Mouse (Mus musculus): ENCODE measurements around the gene Nhlh2.
A peak's percentile ranks its signal among the peaks of the same experiment; 100 is the strongest.

Gene Nhlh2

DNA sequence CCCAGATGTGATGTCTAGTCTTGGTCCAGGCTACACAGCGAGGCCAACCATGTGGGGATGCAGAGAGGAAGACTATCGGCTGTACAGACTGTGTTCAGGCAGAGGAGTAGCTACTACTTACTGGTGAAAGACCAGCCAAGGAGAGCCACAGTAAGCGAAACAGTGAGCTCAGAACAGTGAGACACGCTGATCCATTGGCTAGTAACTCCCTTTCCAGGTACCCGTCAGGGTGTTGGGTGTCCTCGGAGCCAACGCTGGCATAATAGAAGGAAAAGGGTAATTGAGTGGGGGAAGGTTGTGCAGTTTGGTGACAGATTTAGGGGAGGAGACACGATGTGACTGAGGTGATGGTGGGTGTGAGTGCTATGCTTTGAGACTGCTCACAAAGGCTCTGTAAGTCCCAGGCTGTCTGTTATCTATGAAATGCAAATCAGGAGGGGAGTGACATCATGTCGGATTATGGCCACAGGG, 15.1 kb downstream of the Nhlh2 start:
- no peak for DNase-seq (ENCODE audit: low spot score)

DNA sequence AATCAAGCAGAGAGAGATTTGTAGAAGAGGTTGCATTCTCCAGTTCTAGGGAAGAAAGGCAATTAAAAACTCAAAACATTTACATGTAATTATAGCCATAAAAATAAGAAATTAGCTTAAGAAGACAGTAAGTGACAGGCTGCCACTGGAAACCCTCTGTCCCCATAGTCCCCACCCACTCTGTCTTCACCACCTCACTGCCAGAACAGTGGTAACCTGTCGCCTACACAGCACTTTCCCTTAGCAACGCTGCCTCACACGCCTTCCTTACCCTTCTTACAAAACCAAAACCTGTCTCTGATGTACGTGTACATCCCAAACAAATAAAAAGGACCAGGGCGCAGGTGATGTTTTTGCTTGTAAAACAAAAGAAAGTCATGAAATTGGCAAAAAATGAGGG, 15.8 kb downstream of the Nhlh2 start:
- no peak for DNase-seq (ENCODE audit: low spot score)

DNA sequence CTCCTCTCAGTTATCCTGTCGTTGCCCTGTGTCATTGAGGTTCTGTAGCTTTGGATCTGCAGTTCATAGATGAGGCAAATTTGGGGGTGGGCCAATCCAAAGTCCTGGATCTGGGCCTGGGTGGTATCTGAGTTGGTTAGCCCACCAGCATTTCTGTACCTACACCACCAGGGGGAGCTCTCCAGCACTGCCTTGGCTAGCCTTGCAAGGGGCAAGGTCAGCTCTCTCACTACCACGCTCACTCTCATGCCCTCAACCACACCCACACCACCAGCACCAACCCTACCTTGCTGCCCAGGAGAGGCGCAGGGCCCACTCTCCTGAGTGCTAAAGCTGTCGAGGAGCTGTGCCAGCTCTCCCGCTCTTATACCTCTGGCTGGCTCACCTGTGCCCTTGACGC, 18.0 kb downstream of the Nhlh2 start:
- no peak for DNase-seq (ENCODE audit: low spot score)

DNA sequence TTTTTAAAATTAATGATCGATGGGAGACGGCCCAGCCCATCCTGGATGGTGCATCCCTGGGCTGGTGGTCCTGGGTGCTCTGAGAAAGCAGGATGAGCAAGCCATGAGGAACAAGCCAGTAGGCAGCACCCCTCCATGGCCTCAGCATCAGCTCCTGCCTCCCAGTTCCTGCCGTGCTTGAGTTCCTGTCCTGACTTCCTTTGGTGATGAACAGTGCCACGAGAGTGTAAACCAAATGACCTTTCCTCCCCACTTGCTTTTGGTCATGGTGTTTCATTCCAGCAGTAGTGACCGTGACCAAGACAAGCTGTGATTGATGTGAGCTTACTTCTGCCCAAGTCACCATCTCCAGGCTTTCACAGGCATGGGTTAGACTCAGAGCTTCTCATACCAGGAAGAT, 27.9 kb downstream of the Nhlh2 start:
- no peak for DNase-seq (ENCODE audit: low spot score)

DNA sequence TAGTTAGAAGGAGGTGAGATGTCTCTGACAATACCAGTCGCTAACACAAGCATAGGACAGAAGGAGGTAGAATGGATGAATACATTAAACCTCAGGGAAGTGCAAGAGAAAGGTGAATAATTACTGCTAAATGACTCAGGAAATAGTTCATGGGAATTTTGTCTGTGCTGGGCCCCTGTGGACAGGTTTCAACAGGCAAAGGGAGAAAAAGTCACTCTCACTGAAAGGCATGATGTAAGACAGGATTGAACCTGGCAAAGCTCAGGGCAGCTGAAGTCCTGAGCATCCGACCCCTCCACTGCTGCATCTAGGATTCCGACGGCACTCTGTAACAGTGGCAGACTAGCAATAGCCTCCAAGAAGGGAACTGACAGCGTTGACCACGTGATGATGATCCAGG, 28.7 kb downstream of the Nhlh2 start:
- no peak for DNase-seq (ENCODE audit: low spot score)

DNA sequence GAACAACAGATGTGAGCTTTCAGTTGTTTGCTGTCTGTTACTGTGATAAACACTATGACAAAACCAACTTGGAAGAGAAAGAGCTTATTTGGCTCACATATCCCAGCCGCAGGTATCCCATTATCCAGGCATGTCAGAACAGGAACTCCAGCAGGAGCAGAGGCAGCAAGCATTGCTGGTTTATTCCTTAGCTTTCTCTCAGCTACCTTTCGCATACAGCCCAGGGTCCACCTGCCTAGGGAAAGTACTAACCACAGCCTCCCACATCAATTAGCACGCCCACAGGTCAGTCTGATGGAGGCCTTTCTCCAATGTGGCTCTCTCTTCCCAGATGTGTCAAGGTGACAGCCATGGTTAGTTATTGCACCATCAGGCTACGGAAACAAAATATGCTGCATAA, 31.8 kb downstream of the Nhlh2 start:
- DNase-seq (ENCODE audit: low spot score) = no peak

DNA sequence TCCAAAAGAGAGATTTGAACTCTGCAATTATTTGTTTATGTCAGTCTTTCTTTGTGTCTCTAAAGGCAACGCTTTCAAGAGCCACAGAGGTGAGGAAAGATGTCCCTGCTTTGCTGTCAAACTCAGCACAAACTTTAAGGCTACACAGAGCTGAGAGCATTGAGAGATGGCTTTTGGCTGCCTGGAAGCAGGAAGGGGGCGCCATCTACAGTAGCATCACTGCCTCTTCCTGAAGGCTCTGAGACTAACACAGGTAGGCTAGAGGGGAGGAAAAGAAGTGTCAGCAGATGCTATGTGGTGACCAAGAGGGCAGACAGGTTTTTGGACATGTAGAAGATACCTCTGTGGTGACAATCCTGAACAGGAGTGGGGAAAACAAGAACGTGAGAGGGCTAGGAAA, 35.2 kb downstream of the Nhlh2 start:
- DNase-seq (ENCODE audit: low spot score) = peak; percentile 18

DNA sequence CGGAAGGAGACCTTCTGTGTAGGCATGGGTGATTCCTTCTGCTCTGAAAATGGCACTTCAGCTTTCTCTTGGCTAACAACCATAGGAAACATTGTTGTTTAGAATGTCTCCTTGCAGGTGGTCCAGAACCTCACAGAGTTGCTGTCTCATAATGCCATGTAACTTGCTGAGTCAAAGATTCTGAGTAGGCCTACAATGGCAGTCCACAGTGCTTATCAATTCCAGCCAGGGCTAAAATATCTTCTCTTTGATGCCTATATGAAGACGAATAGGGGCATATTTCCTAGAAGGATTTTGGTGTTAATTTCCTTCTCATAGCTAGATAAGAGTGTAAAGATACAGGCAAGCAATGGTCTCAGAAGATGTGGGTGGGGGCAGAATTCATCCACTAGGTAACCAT, 37.7 kb downstream of the Nhlh2 start:
- no peak for DNase-seq (ENCODE audit: low spot score)

DNA sequence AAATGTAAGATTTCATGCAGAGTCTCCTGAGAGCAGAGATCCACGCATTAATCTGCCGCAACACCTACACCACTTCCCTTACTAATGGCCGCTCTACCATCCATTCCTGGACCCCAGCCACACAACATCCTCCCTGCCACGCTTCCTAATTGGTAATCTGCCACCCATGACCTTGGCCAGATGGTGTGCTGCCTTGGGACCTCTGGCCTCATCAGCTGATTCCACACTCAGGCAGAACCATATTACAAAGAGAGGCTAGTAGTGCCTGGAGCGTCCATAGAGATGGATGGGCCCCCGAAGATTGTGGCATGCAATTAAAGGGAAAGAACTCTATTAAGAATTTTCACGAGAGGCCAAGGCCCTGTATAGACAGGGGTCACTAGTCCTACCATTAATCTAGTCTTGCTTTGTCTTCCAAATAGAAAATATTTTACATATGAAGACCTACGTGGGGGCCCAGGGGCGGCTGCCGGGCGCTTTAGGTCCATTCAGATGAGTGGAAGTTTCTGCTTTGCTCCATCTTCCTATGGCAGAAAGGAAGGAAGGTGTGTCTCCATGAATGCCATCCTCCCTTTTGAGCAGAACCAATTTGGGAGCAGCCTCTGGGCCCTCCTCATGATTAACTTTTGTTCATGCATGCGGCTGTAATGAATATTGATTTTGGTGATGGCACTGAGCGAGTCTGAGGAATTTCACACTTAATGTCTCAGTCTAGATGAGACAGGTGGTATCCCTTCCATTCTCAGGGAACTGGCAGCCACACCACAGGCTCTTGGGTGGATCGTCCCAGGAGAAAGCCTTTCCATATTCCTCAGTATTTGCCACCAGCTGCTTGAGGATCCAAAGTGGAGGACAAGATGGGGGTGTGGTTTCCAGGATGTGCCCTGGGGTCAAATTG, 39.6 kb downstream of the Nhlh2 start:
- DNase-seq (ENCODE audit: low spot score) = no peak

DNA sequence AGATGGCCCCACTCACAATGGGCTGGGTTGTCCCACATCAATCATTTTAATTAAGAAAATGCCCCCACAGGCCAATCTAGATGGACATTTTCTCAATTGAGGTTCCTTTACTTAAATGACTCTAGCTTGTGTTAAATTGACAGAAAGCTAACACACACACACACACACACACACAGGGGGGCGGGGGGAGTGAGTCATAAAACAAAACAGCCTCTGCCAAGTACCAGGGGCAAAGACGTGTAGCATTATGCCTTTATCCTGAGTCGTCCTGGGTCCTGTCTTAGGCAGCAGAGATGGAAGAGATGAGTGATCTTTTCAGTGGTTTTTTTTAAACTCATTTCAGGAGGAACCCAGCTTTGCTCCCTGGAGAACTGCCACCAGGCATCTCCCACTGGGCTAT, 42.2 kb downstream of the Nhlh2 start:
- no peak for DNase-seq (ENCODE audit: low spot score)

DNA sequence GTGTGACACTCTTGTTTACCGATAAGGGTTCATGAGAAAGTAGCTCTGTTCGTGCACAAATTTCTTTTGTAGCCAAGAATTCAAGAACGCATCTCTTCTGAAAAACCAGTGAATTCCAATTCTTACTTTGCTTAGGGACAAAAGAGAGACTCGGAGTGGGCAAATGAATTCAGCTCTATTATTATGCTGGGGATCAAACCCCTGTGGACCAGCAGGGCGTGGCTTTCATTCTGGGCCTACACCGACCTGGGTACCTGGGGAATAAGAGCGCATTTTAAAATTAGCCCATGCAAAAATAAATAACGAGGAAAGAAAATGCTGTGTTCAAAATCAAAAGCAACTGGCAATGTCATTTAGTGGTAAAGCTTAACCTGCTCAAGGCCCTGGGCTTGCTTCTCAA, 43.4 kb downstream of the Nhlh2 start:
- DNase-seq (ENCODE audit: low spot score) = no peak

DNA sequence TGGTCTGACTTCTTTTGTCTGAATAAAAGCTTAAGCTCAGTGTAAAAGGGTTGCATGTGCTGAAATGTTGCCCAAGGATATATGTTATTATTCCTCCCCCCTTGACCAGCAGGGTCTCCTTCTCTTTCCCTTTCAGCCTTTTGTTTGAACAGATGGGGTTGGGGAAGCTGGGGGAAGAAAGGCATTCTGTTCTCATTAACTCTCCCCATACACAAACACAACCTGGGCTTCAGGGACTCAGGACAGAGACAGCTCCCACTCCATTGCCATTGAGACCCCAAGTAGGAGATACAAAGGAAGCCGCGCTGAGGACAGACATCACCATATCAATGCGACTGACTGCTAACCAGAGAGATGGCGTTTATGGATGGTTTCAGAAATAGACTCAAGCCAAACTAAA, 46.0 kb downstream of the Nhlh2 start:
- no peak for DNase-seq (ENCODE audit: low spot score)

DNA sequence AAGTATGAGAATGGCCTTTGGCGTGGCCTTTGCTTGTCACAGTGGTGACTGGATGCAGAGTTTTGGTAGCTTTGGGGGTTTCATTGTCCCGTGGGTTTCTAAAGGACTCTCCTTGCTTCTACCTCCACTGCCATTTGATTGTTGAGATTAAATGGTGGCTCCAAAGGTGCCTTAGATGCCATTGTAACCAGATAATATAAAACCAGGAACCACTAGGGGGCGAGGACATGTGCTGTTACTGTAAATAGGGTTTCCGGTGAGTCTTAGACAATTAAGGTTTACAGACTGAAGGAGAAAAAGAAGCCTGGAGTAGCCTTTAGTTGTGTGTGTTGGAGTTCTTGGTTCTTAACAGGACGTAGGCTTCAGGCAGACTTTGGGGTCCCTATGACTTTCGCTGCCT, 50.2 kb downstream of the Nhlh2 start:
- no peak for DNase-seq (ENCODE audit: low spot score)

DNA sequence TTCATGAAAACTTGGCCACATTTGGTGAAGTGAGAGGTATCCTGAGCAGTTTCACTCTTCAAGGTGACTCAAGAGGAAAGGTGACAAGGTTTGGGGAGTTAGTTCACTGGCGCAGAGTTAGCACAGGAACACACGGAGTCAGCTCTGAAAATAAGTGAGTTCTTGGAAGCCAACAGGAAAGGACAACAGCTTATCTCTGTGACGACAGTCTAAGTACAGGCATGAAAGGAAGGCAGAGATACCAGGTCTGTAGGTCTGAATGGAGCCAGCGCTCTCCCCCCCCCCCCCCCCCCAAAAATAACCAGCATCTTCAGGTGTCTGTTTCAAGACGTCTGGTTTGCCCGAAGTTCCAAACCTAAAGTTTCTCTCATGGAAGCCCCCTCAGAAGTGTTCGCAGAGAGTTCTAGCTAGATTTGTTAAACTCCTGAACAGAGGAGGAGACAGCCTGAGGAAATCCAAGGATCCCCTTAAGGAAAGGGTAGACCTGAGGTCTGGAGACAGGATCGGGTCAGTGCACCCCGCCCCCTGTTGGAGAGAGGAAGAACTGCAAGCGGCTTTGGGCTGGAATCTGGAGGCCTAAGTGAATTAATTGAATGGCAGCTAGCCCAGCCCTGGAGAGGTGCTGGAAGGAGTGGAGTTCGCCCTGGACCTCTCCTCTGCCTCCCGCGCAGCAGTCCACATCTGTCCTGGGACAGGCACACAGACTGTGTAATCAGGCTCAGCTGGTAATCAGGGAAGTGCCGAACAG, 52.2 kb downstream of the Nhlh2 start:
- DNase-seq (ENCODE audit: low spot score) = peak; percentile 69

DNA sequence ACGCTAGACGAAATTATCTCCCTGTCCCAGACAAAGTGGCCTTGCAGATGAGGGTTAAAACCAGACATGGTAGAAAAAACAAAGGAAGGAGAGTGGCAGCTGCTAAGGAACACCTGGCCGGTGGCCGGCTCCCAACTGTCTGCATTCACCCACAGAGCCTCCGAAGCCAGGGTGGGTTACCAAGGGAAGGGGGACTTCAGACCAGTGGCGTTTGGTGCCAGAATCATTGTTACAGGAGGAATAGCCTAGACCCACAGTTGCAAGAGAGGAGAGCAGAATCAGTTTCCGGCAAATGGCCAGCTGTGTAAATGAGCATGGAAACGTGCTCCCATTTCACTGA, 52.8 kb downstream of the Nhlh2 start:
- no peak for DNase-seq (ENCODE audit: low spot score)

DNA sequence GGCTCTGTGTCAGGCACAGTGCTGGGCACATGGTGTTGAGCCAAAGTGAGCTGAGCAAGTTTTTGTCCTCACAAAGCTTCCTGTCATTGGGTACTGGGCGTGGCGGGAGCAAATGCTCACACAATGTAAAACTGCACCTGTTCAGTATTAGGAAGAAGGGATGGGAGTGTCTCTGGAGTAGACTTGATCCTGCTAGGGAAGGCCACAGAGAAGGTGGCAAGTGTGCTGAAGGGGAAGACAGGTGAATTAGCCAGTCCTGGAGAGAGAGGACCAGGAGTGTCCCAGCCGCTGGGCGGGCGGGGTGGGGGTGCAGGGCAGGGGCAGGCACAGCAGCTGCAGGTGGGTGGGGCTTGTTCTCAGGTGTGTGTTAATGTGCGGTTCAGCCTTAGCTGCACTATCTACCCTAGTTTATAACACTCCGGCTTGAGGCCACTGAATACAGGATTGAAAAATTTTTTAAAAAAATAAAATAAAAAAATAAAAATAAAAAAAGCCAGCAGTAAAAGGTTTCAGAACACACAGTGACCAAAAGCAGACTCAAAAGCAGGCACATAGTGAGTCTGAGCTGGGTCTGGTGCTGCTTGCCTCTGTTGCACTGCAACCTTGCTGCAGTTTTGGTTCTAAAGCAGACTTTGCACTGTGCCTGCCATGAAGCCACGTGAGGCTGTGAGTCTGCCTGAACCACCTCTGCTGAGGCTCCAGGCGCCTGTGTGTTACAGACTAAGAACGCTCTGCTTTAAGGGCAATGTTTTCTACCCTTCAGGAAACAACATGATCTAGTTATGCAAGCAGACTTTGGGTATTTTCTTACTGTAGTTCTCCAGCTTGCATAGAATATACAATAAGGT, 53.6 kb downstream of the Nhlh2 start:
- DNase-seq (ENCODE audit: low spot score) = no peak

DNA sequence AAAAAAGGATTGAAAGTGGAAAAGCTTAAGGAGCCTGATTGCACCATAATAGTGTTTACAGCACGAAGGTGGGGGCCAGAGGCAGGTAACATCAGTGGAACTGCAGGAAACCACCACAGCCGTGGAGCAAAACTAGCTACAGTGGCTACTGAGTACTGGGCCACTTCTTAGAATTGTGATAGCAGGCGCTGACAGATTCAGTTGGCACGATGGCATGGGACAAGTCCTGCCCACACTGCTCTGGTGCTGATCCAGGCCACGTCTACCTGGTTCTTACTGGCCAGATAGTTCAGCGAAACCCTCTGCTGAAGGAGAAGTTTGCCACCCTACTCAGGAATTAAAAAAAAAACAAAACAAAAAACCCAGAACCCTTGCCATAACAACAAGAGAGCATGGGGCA, 54.7 kb downstream of the Nhlh2 start:
- no peak for DNase-seq (ENCODE audit: low spot score)
